Mouse (Mus musculus) myocyte (in vitro differentiated cells): ENCODE data around the gene Tmem63c. TPM values are rescaled to one million over a fixed set of nuclear protein-coding genes. Genes with fewer than 3 reads are reported as not detected.

Source experiments
- H3K27me3 ChIP-seq: one replicate; pipeline ENCODE4 v1.6.1; 2011; ENCODE audit not compliant: control insufficient read depth, insufficient read depth, insufficient read length
- H3K36me3 ChIP-seq: one replicate; pipeline ENCODE4 v1.6.1; 2011; ENCODE audit not compliant: control insufficient read depth, insufficient read depth
- H3K4me2 ChIP-seq: one replicate; pipeline ENCODE4 v1.6.1; 2011; ENCODE audit warnings: low read depth, control low read depth
- H3K4me3 ChIP-seq: one replicate; pipeline ENCODE4 v1.5.1; 2011; ENCODE audit warnings: mild to moderate bottlenecking, control low read depth, moderate library complexity
- H3K79me2 ChIP-seq: one replicate; pipeline ENCODE4 v1.6.1; 2011; ENCODE audit not compliant: control insufficient read depth, insufficient read depth
- H3ac ChIP-seq: one replicate; pipeline ENCODE4 v1.6.1; 2011; ENCODE audit not compliant: control insufficient read depth, insufficient read length
- CEBPB ChIP-seq: IDR thresholded peaks from 2 replicates; pipeline ENCODE4 v1.6.1; 2011; ENCODE audit warnings: mild to moderate bottlenecking, moderate library complexity; ENCODE audit not compliant: poor library complexity, insufficient read depth, severe bottlenecking
- E2F4 ChIP-seq: IDR thresholded peaks from one replicate; pipeline ENCODE4 v1.6.1; 2011; ENCODE audit warnings: mild to moderate bottlenecking, control low read depth, moderate library complexity; ENCODE audit not compliant: insufficient read depth
- MAX ChIP-seq: IDR thresholded peaks from one replicate; pipeline ENCODE4 v1.6.1; 2011; ENCODE audit warnings: low read depth, mild to moderate bottlenecking, control low read depth
- MYOD1 ChIP-seq, 3 experiments: IDR thresholded peaks; one replicate each; pipeline ENCODE4 v1.6.1; 2011; ENCODE audit warnings: control low read depth in 2 of 3, low read depth in 2 of 3, mild to moderate bottlenecking in 2 of 3, moderate library complexity in 1 of 3; ENCODE audit not compliant: insufficient read length in 2 of 3, control insufficient read depth in 1 of 3
- MYOG ChIP-seq, 3 experiments: IDR thresholded peaks; one replicate each; pipeline ENCODE4 v1.6.1; 2011; ENCODE audit warnings: control low read depth in 2 of 3, low read depth in 2 of 3, mild to moderate bottlenecking in 2 of 3; ENCODE audit not compliant: insufficient read length in 2 of 3, control insufficient read depth in 1 of 3, insufficient read depth in 1 of 3
- POLR2A ChIP-seq: IDR thresholded peaks from one replicate; pipeline ENCODE4 v1.6.1; 2011; ENCODE audit warnings: low read depth, mild to moderate bottlenecking, control low read depth, moderate library complexity; ENCODE audit not compliant: insufficient read length
- POLR2AphosphoS2 ChIP-seq: IDR thresholded peaks from one replicate; pipeline ENCODE4 v1.6.1; 2011; ENCODE audit warnings: low read depth, control low read depth; ENCODE audit not compliant: insufficient read length
- REST ChIP-seq: IDR thresholded peaks from one replicate; pipeline ENCODE4 v1.6.1; 2011; ENCODE audit warnings: mild to moderate bottlenecking, control low read depth, moderate library complexity; ENCODE audit not compliant: insufficient read depth, insufficient read length
- SRF ChIP-seq: IDR thresholded peaks from one replicate; pipeline ENCODE4 v1.6.1; 2011; ENCODE audit warnings: low read depth; ENCODE audit not compliant: control insufficient read depth, insufficient read length
- TCF12 ChIP-seq: IDR thresholded peaks from one replicate; pipeline ENCODE4 v1.6.1; 2011; ENCODE audit warnings: mild to moderate bottlenecking, control low read depth; ENCODE audit not compliant: poor library complexity, insufficient read depth, severe bottlenecking
- TCF3 ChIP-seq: IDR thresholded peaks from one replicate; pipeline ENCODE4 v1.6.1; 2011; ENCODE audit warnings: low read depth, control low read depth; ENCODE audit not compliant: insufficient read length
- USF1 ChIP-seq: IDR thresholded peaks from one replicate; pipeline ENCODE4 v1.6.1; 2011; ENCODE audit warnings: low read depth, mild to moderate bottlenecking, control low read depth, moderate library complexity
- polyA plus RNA-seq: library from polyadenylated mRNA; unstranded; fragments of >200 nt; fragmentation: generic; extraction: Trizol; gene quantifications from one replicate; pipeline ENCODE4 v1.2.1, GENCODE M21; 2012; ENCODE audit warnings: missing spikeins

Gene Tmem63c
- polyA plus RNA-seq, 1 experiment: not detected

- Histone ChIP-seq H3K4me3 (no peak overlapping the region), H3ac (no peak overlapping the region), H3K4me2 (no peak overlapping the region), H3K27me3 (peaks cover 21% of the 10 kb centered on the region), H3K36me3 (no peaks in the 10 kb centered on the region), H3K79me2 (no peaks in the 10 kb centered on the region)
- TF ChIP-seq MYOG (IDR thresholded peaks at IDR 0.05; ENCODE audit: control insufficient read depth in 1 of 3, insufficient read depth in 1 of 3, insufficient read length in 2 of 3, low read depth in 2 of 3) (no peak), SRF (no peak), CEBPB (no peak), TCF12 (no peak), POLR2AphosphoS2 (no peak), TCF3 (no peak), USF1 (no peak), E2F4 (no peak), MYOD1 (IDR thresholded peaks at IDR 0.05; ENCODE audit: control insufficient read depth in 1 of 3, insufficient read length in 2 of 3, low read depth in 2 of 3) (no peak), REST (no peak), POLR2A (no peak), MAX (no peak)
Observed at GRCm38 (mm10) chr12:87040857-87041256, 19.7 kb downstream of the Tmem63c start.

- H3K36me3 ChIP-seq: no peaks in the 10 kb centered on the region
- TF ChIP-seq MAX (no peak), POLR2A (no peak), POLR2AphosphoS2 (no peak), REST (no peak), MYOD1 (IDR thresholded peaks at IDR 0.05; ENCODE audit: control insufficient read depth in 1 of 3, insufficient read length in 2 of 3, low read depth in 2 of 3) (no peak), SRF (no peak), MYOG (IDR thresholded peaks at IDR 0.05; ENCODE audit: control insufficient read depth in 1 of 3, insufficient read depth in 1 of 3, insufficient read length in 2 of 3, low read depth in 2 of 3) (no peak), CEBPB (no peak), TCF3 (no peak), TCF12 (no peak), USF1 (no peak), E2F4 (no peak)
- H3K4me3 ChIP-seq: no peak overlapping the region
- no peaks in the 10 kb centered on the region for H3K79me2 ChIP-seq
- H3ac ChIP-seq: no peak overlapping the region
- peaks cover 28% of the 10 kb centered on the region for H3K27me3 ChIP-seq
- H3K4me2 ChIP-seq: no peak overlapping the region
Observed at GRCm38 (mm10) chr12:87042456-87042855, 21.3 kb downstream of the Tmem63c start.

GRCm38 (mm10) chr12:87043221-87043620, 22.1 kb downstream of the Tmem63c start:
- TF ChIP-seq POLR2A (no peak), POLR2AphosphoS2 (no peak), TCF12 (no peak), MYOG (IDR thresholded peaks at IDR 0.05; ENCODE audit: control insufficient read depth in 1 of 3, insufficient read depth in 1 of 3, insufficient read length in 2 of 3, low read depth in 2 of 3) (no peak), MYOD1 (IDR thresholded peaks at IDR 0.05; ENCODE audit: control insufficient read depth in 1 of 3, insufficient read length in 2 of 3, low read depth in 2 of 3) (no peak)
- Histone ChIP-seq H3ac (no peak overlapping the region), H3K4me2 (no peak overlapping the region), H3K27me3 (peaks cover 35% of the 10 kb centered on the region), H3K4me3 (no peak overlapping the region), H3K36me3 (no peaks in the 10 kb centered on the region), H3K79me2 (no peaks in the 10 kb centered on the region)

GRCm38 (mm10) chr12:87044711-87045110, 23.6 kb downstream of the Tmem63c start:
- H3K36me3 ChIP-seq: no peaks in the 10 kb centered on the region
- no peak overlapping the region for H3K4me3 ChIP-seq
- H3K27me3 ChIP-seq: peaks cover 48% of the 10 kb centered on the region
- no peak for TF ChIP-seq POLR2AphosphoS2
- TF ChIP-seq TCF12: no peak
- no peak for TF ChIP-seq MYOG (IDR thresholded peaks at IDR 0.05; ENCODE audit: control insufficient read depth in 1 of 3, insufficient read depth in 1 of 3, insufficient read length in 2 of 3, low read depth in 2 of 3)
- no peak for TF ChIP-seq MYOD1 (IDR thresholded peaks at IDR 0.05; ENCODE audit: control insufficient read depth in 1 of 3, insufficient read length in 2 of 3, low read depth in 2 of 3)
- no peak for TF ChIP-seq CEBPB
- no peak for TF ChIP-seq USF1
- no peak for TF ChIP-seq E2F4
- no peak for TF ChIP-seq SRF
- no peak for TF ChIP-seq MAX
- TF ChIP-seq TCF3: no peak
- TF ChIP-seq REST: no peak
- no peak for TF ChIP-seq POLR2A
- H3ac ChIP-seq: no peak overlapping the region
- no peaks in the 10 kb centered on the region for H3K79me2 ChIP-seq
- H3K4me2 ChIP-seq: no peak overlapping the region

GRCm38 (mm10) chr12:87047536-87047935, 26.4 kb downstream of the Tmem63c start:
- Histone ChIP-seq H3K27me3 (peaks cover 58% of the 10 kb centered on the region), H3ac (no peak overlapping the region), H3K79me2 (no peaks in the 10 kb centered on the region), H3K4me3 (no peak overlapping the region), H3K4me2 (no peak overlapping the region), H3K36me3 (no peaks in the 10 kb centered on the region)
- TF ChIP-seq E2F4 (no peak), MAX (no peak), CEBPB (no peak), POLR2A (no peak), REST (no peak), TCF12 (no peak), SRF (no peak), POLR2AphosphoS2 (no peak), MYOD1 (IDR thresholded peaks at IDR 0.05; ENCODE audit: control insufficient read depth in 1 of 3, insufficient read length in 2 of 3, low read depth in 2 of 3) (no peak), TCF3 (no peak)
